Mouse (Mus musculus): ENCODE measurements around the gene Pcsk5.
"Not testable (repeated sequence)": the region's sequence is repeated elsewhere in the genome, so short reads cannot be mapped to it uniquely, and the experiment has no call there.

Gene Pcsk5

DNA sequence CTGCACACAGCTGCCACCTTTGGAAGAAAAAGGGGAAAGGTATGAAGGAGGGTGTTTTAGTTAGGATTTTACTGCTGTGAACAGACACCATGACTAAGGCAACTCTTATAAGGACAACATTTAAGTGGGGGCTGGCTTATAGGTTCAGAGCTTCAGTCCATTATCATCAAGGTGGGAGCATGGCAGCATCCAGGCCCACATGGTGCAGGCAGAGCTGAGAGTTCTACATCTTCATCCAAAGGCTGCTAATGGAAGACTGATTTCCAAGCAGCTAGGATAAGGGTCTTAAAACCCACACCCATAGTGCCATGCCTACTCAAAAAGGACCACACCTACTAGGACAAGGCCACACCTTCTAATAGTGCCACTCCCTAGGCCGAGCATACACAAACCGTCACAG is 364.3 kb downstream of the Pcsk5 start:
- not testable (repeated sequence) for DNase-seq (ENCODE audit: low spot score)

DNA sequence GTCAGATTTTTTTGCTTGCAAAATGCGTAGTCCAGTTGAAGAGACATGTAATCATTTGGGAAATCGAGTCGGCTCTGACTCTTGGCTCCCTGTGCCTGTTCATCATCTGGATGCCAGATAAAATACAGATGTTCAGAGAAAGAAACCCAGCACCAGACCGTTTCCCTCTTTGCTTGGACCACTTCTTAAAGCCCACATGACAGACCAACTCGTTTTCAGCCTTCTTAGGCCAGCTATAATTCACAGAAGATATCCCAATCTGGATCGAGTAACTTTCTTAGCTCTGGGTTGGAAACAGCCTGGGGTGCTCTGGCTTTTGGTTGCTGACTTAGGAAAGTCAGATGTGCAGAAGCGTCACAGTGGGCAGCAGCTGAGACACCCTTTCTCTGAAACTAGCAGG is 365.6 kb downstream of the Pcsk5 start:
- no peak for DNase-seq (ENCODE audit: low spot score)

DNA sequence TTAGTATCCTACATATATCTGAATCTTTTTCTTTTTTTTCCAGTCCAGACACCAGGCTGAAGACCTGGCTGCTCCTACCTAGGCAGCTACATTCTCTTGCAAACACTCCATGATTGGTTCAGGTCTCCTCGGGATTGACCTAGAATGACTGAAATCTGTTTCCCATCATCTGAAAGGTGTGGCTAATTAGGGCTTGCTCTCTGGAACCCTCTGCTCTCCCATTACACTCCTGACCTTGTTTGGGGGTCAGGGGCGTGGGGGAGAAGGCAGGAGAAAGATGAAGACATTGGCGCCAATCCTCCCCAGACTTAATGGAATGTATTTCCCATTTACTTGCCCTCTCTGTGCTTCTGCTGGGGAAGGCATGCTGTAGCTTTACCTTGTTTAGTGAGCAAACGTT is 366.2 kb downstream of the Pcsk5 start:
- DNase-seq (ENCODE audit: low spot score) = no peak

DNA sequence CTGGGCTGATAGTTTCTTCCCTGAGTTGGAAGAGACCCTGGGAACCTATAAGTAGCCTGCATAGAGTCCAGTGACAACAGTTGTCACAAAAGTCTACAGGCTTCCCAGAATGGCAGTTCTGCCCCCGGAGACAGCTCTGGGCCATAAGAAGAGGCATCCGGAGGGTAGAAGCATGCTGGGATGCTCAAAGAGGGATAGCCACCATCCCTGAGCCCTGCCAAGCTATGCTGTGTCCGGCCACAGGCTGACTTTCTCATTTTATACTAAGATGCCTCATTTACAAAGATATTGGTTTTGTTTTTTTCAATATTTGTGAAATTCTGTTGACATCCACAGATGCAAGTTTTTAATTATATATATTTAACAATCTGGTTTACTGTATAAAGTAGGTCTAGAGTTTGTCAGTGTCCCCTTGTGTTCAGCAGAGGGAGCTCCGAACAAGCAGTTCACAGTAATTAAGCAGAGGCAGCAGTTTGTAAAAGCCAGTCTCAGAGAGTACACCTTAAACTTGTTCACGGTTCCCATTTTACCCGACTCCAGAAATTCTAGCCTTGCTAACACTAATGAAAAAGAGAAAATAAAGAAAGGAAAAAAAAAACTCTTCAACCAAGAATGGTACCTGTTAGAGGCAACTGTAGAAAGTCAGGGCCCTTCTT is 369.7 kb downstream of the Pcsk5 start:
- no peak for DNase-seq (ENCODE audit: low spot score)

DNA sequence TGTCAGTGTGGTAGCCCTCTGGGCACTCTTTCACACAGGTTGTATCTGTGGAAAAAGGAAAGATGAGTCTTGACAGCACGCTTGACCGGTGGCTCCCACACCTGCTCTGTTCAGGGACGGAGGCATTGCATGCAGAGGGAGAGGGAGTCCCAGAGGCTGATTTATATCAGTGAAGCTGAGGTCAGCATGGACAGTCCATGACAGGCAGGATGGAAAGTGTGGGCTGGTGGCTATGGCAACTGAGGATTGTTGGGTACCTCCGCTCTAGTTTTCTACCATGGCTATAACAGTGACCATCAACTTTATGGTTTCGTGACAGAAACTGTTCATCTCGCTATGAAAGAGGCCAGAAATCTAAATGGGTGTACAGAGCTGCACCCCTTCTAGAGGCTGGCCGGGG is 385.4 kb downstream of the Pcsk5 start:
- no peak for DNase-seq (ENCODE audit: low spot score)

DNA sequence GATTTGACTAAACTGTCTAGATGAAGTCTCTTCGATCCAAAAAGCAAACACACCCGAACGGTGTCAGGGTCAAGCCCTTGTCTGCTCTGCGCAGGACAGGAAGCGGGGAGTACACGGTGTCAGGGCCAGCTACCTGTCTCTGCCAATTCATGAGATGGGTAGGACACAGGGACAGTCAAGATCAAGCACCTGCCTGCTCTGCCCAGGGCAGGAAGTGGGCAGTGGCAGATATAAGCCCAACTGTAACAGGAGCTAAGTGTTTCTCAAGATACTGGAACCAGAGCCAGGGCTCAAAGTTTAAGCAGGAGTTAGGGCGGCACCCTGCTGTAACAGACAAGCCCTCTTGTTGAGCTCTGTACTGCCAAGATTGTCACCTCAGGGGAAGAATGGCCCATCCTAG is 393.9 kb downstream of the Pcsk5 start:
- no peak for DNase-seq (ENCODE audit: low spot score)

DNA sequence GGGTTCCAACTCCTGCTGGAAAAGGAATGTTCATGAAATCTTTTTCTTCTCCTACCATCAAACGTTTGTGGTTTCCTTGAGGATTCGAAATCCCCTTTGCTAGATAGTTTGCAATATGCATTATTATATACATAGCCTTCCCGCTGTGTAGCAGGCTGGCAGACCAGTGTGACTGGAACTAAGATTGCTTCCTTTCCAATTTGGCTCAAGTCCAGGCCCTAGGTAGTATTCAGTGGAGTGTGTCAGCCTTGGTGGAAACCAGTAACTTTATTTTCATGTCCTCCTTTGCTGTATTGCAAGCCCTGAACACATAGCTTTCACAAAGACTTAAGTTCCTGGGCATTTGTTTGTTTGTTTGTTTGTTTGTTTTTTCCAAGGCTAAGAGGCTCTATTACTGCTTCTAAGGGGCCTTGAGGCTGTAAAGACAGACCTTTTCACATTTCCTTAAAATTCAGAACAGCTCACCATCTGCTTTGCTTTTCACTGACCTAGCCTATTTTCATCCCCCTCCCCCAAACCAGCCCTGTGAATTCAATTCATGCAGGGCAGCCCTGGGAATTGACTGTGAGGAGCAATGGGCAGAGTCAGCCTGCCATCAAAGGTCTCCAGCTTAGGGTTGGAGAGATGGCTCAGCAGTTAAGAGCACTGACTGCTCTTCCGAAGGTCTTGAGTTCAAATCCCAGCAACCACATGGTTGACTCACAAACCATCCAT is 397.8 kb downstream of the Pcsk5 start:
- no peak for DNase-seq (ENCODE audit: low spot score)

DNA sequence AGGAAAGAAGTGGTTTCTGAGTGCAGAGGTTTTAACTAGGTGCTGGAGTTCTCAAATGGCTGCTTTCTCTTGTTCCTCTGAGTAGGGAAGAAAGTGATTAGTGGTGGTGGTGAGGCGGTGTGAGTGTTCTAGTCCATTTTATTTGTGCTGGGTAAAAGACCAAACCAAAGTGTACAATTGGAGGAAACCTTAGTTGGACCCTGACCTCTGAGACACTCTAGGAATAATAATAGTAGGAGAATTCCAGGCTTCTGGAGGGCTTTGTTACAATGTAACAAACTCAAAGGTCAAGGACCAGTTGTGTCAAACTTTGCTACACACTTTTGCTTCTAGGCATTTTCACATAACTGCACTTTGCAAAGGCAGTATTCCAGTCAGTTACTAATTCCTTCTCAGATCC is 400.8 kb downstream of the Pcsk5 start:
- DNase-seq (ENCODE audit: low spot score) = no peak

DNA sequence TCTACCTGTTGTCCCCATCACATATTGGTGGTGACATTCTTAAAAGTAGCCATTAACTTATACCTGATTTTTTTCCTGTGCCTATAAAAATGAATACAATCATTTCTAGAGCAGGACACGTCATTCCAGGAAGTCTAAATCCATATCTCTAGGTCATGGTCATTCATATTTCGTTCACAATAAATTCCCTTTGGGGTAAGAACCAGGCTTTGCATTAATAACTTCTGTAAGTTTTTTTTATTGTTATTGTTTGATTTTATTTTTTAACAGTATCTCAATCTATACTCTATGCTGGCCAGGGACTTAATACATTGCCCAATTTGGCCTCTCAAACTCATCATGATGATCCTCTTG is 408.9 kb downstream of the Pcsk5 start:
- DNase-seq (ENCODE audit: low spot score) = no peak

DNA sequence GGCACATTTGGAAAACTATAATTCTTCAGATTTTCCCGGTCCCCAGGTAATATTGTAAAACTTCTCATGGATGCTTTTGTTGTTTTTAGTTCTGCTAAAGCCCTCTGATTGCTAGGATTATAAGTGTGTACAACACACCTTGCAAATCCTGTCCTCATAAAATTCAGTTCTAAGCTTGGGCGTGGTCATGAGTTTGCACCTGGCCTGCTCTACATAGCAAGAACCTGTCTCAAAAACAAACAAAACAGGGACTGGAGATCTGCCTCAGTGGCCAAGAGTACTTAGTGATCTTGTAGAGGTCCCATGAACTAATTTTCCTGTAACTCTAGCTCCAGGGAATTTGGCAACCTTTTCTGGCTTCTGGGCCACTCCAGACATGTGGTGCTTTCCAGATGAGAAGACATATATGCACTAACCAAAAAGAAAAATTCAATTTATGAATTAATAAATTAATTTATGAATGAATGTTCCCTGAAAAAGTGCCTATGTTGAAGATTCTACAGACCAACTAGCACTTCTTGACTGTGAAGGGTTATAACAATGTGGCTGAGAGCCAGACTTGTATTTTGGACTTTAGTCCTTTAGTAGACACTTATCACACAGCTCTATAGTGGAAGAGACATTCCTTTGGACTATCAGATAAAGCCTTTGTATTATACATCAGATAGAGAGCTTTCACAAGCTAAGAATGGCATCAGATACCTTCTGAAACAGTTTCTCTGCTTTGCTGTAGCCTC is 409.4 kb downstream of the Pcsk5 start:
- DNase-seq (ENCODE audit: low spot score) = no peak

DNA sequence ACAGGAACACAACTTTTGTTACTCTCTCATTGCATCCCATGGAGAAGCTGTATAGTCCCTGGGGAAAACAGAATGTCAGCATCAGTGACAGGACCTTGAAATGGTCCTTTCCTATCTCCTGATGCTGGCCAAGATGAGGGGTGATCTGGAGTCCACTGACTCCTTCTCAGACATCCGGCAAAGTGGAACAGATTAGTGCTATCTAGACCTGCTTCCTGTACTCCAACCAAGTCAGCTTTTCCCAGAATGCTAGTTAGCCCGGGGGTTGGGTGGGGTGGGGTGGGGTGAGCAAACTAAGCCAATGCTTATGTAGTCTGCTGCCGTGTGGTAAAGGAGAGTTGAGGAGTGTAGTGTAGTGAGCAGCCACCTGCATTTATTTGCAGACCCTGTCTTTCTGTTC is 414.1 kb downstream of the Pcsk5 start:
- no peak for DNase-seq (ENCODE audit: low spot score)

DNA sequence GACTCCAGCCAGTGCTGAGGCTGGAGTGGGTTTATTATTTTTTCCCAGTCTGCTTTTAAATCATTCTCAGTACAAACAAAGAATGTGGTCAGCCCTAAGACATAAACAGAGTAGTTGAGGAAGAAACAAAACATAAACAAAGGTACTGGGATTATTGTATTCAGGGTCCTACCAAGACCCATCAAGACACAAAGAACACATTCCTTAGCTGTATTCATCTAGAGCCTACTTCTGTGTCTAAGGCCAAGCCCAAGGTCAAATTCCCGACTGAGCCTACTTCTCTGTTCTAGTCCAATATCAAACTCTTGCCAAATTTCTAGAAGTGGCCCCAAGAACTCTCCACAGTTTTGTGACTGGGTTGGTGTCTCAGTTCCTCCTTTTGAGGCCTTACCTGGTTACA is 419.6 kb downstream of the Pcsk5 start:
- no peak for DNase-seq (ENCODE audit: low spot score)

DNA sequence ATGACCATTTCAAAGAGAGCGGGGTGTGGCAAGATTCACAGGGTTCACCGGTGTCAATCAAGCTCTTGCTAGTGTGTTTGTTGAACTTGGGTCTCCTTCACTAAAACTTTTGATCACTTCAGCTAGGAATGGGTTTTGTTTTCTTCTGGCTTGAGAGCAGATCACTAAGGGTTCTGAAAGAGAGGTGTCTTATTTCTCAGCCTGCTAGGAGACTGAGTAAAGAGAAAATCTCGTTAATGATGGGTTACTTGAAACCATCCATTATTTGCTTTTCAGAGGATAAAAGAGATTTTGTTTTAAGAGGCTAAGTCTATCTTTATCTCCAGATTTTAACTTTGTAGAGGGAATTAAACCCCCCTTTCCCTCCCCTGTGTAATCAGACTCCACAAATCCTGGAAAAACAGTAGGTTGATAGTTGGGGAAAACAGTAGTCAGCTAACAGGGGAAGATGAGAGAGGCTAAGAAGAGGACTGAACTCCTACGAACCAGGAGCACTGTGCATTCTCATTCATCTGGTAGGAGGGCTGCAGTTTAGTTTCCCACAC is 424.4 kb downstream of the Pcsk5 start:
- DNase-seq (ENCODE audit: low spot score) = no peak

DNA sequence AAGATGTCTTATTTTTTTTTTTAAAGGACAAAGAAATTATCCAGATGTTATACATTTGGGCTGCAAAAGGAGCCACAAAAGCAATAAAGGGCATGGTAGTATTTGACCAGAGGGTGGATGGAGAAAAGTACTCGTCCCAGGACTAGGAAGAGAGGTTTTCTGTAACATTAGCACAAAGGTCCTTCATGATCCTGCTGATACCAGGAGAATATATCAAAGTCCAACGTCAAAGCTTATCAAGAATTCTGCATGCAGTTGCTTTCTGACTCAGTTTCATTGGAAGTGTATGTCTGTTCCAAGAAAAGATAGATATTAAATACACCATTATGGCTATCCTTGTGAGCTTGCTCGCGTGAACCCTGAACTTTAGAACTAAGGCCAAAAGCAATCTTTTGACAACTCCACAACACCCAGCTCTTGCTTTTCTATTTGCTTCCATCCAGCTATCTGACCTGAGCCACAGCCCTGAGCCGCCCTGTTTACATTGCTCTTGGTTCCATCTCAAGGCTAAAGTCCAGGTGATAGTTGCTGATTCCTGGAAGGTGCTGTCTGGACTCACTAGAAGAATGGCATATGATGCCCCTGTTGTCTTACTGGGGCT is 426.9 kb downstream of the Pcsk5 start:
- no peak for DNase-seq (ENCODE audit: low spot score)

DNA sequence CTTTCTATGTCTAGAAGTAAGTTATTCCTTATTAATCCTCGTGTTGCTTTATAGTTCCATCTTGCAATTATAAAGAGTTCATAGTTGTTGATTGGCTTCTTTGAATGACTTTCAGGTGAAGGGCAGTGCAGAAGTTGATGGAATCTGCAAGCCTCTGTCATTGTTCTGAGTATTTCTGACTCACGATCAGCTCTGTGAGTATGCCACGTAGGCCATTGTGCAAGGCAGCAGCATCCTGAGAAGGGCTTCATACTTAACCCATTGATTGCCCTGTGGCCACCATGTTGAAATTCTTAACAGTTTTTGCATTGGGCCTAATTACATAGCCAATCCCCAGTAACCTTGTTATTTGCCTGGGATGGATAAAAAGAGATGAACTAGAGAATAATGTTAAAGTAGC is 428.1 kb downstream of the Pcsk5 start:
- no peak for DNase-seq (ENCODE audit: low spot score)

DNA sequence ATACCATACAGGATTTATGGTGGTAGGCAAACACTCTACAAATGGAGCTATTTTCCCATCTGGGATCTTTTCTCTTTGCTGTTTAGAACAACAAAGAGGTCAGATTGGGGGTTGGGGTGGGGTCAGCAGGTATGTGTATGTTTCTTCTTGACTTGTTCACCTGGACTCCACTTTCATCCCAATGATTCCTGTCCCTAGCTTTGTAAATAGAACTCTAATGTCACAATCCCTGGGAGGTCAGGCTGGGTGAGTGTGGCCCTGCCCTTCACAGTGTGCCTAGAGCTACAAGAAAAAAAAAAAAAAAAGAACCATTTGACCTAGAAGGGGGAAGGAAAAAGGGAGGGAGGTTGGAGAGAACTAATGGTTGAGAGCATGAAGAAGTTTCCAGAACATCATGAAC is 428.8 kb downstream of the Pcsk5 start:
- no peak for DNase-seq (ENCODE audit: low spot score)

DNA sequence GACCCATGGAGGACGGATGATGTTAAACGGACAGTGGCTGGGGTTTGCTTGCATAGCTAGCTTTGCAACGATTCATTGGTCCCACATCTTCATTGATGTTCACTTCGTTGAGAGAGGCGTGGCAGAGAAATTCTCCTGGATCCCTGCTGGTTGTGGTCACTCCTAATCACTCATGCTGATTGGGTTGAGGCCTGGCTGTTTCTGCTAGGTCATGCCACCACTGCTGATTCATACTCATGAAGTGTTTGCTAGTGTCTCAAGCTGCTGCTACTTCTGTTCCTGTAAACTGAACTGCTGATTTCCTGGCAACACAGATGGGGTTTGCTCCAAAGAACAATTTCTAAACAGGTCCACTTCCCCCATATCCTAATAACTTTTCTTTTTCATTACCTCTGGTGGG is 430.6 kb downstream of the Pcsk5 start:
- no peak for DNase-seq (ENCODE audit: low spot score)

DNA sequence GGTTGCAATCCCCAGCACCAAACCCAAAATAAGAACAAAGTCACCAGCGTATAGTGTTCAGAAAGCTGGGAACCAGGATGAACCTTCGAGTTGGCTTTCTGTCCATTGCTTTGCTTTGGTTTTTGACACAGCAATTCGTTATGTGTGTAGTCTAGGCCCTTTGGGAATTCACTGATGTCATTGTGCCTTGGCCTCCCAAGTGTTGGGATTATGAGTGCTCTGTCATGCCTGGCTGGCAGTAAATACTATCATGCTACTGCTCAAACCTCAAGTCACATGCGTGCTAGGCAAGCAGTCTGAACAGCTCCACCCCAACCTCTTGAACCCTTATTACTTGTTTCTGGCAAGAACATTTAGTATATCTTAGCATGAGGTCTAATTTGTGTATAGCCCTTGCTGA is 434.3 kb downstream of the Pcsk5 start:
- DNase-seq (ENCODE audit: low spot score) = no peak

DNA sequence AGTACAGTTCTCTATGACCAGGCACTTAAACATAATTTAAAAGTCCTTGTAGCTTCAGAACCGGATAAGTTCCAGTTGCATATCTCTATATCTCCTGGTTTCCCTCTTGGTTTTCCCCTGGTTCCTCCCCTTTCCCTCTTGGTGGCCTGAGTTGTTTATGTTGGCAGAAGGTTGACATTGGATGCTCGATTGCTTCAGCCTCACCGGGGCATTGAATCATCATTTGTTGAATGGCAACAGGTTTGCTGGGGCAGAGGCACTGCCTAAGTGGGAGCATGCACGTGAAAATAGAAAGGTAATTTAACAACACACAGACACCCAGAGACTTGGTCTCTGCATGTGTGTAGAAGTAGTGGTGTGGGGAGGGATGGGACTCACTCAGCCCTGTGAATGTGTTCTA is 436.9 kb downstream of the Pcsk5 start:
- DNase-seq (ENCODE audit: low spot score) = no peak

DNA sequence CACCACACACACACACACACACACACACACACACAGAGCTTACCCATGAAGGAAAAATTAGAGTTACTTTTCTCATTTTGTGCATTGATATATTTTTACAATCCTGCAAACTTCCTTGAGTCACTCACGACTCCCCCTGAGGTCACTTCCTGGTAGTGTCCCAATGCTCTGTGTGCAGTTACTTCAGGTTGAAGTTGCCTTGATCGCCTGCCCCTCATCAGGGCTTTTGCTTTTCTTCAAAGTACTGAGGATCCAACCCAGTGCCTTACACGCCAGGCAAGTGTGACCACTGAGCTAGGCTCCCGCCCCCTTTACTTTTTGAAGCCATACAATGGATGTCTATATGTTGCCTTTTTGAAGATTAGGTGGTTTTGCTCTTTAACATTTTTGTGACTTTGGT is 437.5 kb downstream of the Pcsk5 start:
- no peak for DNase-seq (ENCODE audit: low spot score)

DNA sequence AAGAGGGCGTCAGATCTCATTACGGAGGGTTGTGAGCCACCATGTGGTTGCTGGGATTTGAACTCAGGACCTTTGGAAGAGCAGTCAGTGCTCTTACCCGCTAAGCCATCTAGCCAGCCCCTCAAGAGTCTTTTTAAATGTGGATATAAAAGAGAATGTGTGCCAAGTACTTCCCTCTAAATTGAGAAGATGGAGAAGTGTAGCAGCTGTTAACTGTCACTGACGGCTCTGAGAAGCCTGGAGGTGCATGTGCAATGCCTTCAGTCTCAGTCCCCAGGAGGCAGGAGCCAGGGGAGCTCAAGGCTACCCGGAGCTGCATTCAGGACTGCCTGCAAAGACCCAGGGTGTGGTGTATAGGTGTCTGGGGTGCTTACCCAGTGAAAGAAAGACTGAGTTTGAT is 439.5 kb downstream of the Pcsk5 start:
- no peak for DNase-seq (ENCODE audit: low spot score)

DNA sequence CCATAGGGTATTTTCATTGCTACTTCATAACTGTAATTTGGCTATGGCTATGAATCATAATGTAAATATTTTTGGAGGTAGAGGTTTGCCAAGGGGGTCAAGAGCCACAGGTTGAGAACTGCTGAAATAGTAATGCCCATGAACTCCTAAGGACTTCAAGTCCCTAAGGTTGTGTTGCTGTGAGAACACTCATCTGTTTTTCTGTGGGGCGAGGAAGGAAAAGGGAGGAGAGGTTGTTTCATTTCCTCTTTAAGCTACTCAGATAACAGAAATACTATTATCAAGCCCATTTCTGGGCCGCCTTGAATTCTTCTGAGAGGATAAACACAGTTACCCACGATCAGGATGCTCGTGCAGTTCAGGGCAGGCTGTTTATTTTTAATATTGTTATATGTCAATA is 440.6 kb downstream of the Pcsk5 start:
- no peak for DNase-seq (ENCODE audit: low spot score)

All from spleen, adult 12 weeks (tissue).